Mouse (Mus musculus) heart, embryonic 11.5 days (tissue): ENCODE results near the gene Mum1. TPM values are rescaled to one million over a fixed set of nuclear protein-coding genes. Genes with fewer than 3 reads are reported as not detected.

ENCODE experiments used
- ATAC-seq: fragments of 200-750 bp; cut with Nextera tagmentation; replicated peaks from 2 replicates; pipeline ENCODE4 v1.8.0; 2017; ENCODE audit warnings: moderate library complexity; ENCODE audit not compliant: insufficient number of reproducible peaks, low FRiP score, low TSS enrichment
- H3K27ac ChIP-seq: fragments of 300-500 bp; sonication (generic); 2 replicates; pipeline ENCODE4 v1.5.1; 2014; ENCODE audit warnings: mild to moderate bottlenecking, low read depth, low read length
- H3K27me3 ChIP-seq: fragments of 300-500 bp; sonication (generic); 2 replicates; pipeline ENCODE4 v1.6.1; 2014; ENCODE audit warnings: mild to moderate bottlenecking, low read length, mixed read lengths; ENCODE audit not compliant: control insufficient read depth, insufficient read depth
- H3K36me3 ChIP-seq: fragments of 300-500 bp; sonication (generic); 2 replicates; pipeline ENCODE4 v1.6.1; 2014; ENCODE audit warnings: mild to moderate bottlenecking, low read length, moderate library complexity, mixed read lengths; ENCODE audit not compliant: control insufficient read depth, insufficient read depth
- H3K4me1 ChIP-seq: fragments of 300-500 bp; sonication (generic); 2 replicates; pipeline ENCODE4 v1.6.1; 2014; ENCODE audit warnings: low read length; ENCODE audit not compliant: control insufficient read depth, insufficient read depth
- H3K4me2 ChIP-seq: fragments of 300-500 bp; sonication (generic); 2 replicates; pipeline ENCODE4 v1.6.1; 2014; ENCODE audit warnings: mild to moderate bottlenecking, moderate library complexity
- H3K4me3 ChIP-seq: fragments of 300-500 bp; sonication (generic); 2 replicates; pipeline ENCODE4 v1.5.1; 2014; ENCODE audit warnings: low read depth, low read length
- H3K9ac ChIP-seq: fragments of 300-500 bp; sonication (generic); 2 replicates; pipeline ENCODE4 v1.6.1; 2014; ENCODE audit warnings: mild to moderate bottlenecking, low read depth, low read length, moderate library complexity
- H3K9me3 ChIP-seq: fragments of 300-500 bp; sonication (generic); replicated peaks from 2 replicates; pipeline ENCODE4 v1.6.1; 2016; ENCODE audit warnings: low read length; ENCODE audit not compliant: control insufficient read depth
- WGBS: fragments of 180-500 bp; shearing (Covaris S2); extraction: QIAGEN DNeasy Blood & Tissue Kit; methylation state at CpG from one replicate; pipeline ENCODE4 v1.1.7; 2014; ENCODE audit not compliant: insufficient replicate concordance; 5-methylcytosine and 5-hydroxymethylcytosine counted together
- polyA plus RNA-seq: library from polyadenylated mRNA; unstranded; fragments of >200 nt; fragmentation: Nextera tagmentation; extraction: Ambion mirVana; gene quantifications from 2 replicates; pipeline ENCODE4 v1.2.1, GENCODE M21; 2014

Mum1 gene
- 34.6 and 38.2 TPM in 2 replicates for polyA plus RNA-seq

- Histone ChIP-seq H3K9ac (peak within 1 kb of the TSS; percentile 93), H3K36me3 (peaks cover 8% of the 10 kb centered on the region; the same call in 1 of the 2 replicates), H3K27me3 (no peaks in the 10 kb centered on the region), H3K9me3 (no peaks in the 10 kb centered on the region), H3K4me2 (peak within 1 kb of the TSS; percentile 80), H3K4me1 (peaks cover 15% of the 10 kb centered on the region), H3K4me3 (peak within 1 kb of the TSS; percentile 93), H3K27ac (peak within 1 kb of the TSS; percentile 97)
- under 1% methylated on average over 56 of the region's 75 CpGs for WGBS
- ATAC-seq, result peak; percentile 100
Observed at GRCm38 (mm10) chr10:80226416-80227165, at the start of gene Mum1. Gene Mum1, plus strand, starts transcription at chr10:80226434.

GRCm38 (mm10) chr10:80177441-80178279 lies 48.6 kb upstream of the Mum1 start:
- WGBS, result 62% methylated on average over 7 of the region's 7 CpGs
- peaks cover 16% of the 10 kb centered on the region for H3K4me1 ChIP-seq
- ATAC-seq, result no peak
- peak overlapping the region; percentile 8; the same call in 1 of the 2 replicates for H3K9ac ChIP-seq
- H3K36me3 ChIP-seq, result no peaks in the 10 kb centered on the region
- H3K4me2 ChIP-seq, result no peak overlapping the region
- no peak overlapping the region for H3K4me3 ChIP-seq
- H3K27me3 ChIP-seq, result no peaks in the 10 kb centered on the region
- H3K9me3 ChIP-seq, result no peaks in the 10 kb centered on the region
- H3K27ac ChIP-seq, result peak overlapping the region; percentile 29; the same call in 1 of the 2 replicates

- peak within 1 kb of the TSS; percentile 71 for H3K4me3 ChIP-seq
- ATAC-seq, result peak; percentile 31
- H3K9ac ChIP-seq, result peak within 1 kb of the TSS; percentile 85
- no peak within 1 kb of the TSS for H3K27ac ChIP-seq
- H3K4me2 ChIP-seq, result peak within 1 kb of the TSS; percentile 78
- H3K4me1 ChIP-seq, result peaks cover 16% of the 10 kb centered on the region
- no peaks in the 10 kb centered on the region for H3K36me3 ChIP-seq
- no peaks in the 10 kb centered on the region for H3K27me3 ChIP-seq
- no peaks in the 10 kb centered on the region for H3K9me3 ChIP-seq
- 1% methylated on average over 66 of the region's 106 CpGs for WGBS
Observed at GRCm38 (mm10) chr10:80179068-80180051, 46.9 kb upstream of the Mum1 start, which contains the start of gene Efna2. Gene Efna2, plus strand, starts transcription at chr10:80179482.

- WGBS, result 47% methylated on average over 6 of the region's 6 CpGs
Observed at GRCm38 (mm10) chr10:80180288-80180687, 45.9 kb upstream of the Mum1 start.

GRCm38 (mm10) chr10:80180823-80181222 lies 45.4 kb upstream of the Mum1 start:
- H3K4me2 ChIP-seq, result peak overlapping the region; percentile 78
- peak overlapping the region; percentile 71 for H3K4me3 ChIP-seq
- peak overlapping the region; percentile 85 for H3K9ac ChIP-seq
- ATAC-seq, result no peak
- H3K4me1 ChIP-seq, result peaks cover 16% of the 10 kb centered on the region
- WGBS, result 54% methylated on average over 5 of the region's 5 CpGs
- no peaks in the 10 kb centered on the region for H3K36me3 ChIP-seq
- no peaks in the 10 kb centered on the region for H3K9me3 ChIP-seq
- peaks cover 4% of the 10 kb centered on the region; the same call in 1 of the 2 replicates for H3K27me3 ChIP-seq
- H3K27ac ChIP-seq, result no peak overlapping the region

More at GRCm38 (mm10) chr10:80180288-80180687, 45.9 kb upstream of the Mum1 start:
- Histone ChIP-seq H3K9ac (peak overlapping the region; percentile 85), H3K4me1 (peaks cover 16% of the 10 kb centered on the region), H3K4me3 (peak overlapping the region; percentile 71), H3K36me3 (no peaks in the 10 kb centered on the region), H3K9me3 (no peaks in the 10 kb centered on the region), H3K27me3 (no peaks in the 10 kb centered on the region), H3K27ac (no peak overlapping the region), H3K4me2 (peak overlapping the region; percentile 78)
- no peak for ATAC-seq

- no peak overlapping the region for H3K4me2 ChIP-seq
- peaks cover 15% of the 10 kb centered on the region for H3K4me1 ChIP-seq
- WGBS, result 86% methylated on average over 7 of the region's 7 CpGs
Observed at GRCm38 (mm10) chr10:80182547-80182946, 43.7 kb upstream of the Mum1 start.

GRCm38 (mm10) chr10:80186649-80187048 lies 39.6 kb upstream of the Mum1 start:
- Histone ChIP-seq H3K4me3 (no peak overlapping the region), H3K4me2 (no peak overlapping the region), H3K27me3 (peaks cover 51% of the 10 kb centered on the region), H3K4me1 (0 out of 2 replicates have a peak, but pooled peaks cover 6% of the 10 kb centered on the region), H3K9ac (0 out of 2 replicates have a peak overlapping the region, but pooled peaks have one; percentile 13), H3K27ac (no peak overlapping the region), H3K9me3 (no peaks in the 10 kb centered on the region), H3K36me3 (0 out of 2 replicates have a peak, but pooled peaks cover 4% of the 10 kb centered on the region)
- ATAC-seq, result no peak
- WGBS, result 34% methylated on average over 27 of the region's 27 CpGs

More at GRCm38 (mm10) chr10:80182547-80182946, 43.7 kb upstream of the Mum1 start:
- no peak overlapping the region for H3K27ac ChIP-seq
- H3K27me3 ChIP-seq, result peaks cover 19% of the 10 kb centered on the region
- H3K4me3 ChIP-seq, result no peak overlapping the region
- no peaks in the 10 kb centered on the region for H3K36me3 ChIP-seq
- H3K9ac ChIP-seq, result no peak overlapping the region
- no peaks in the 10 kb centered on the region for H3K9me3 ChIP-seq
- ATAC-seq, result no peak
